Mouse (Mus musculus): ENCODE results near the gene Akap13. TPM values are rescaled to one million over a fixed set of nuclear protein-coding genes. Genes with fewer than 3 reads are reported as not detected.

Gene Akap13
- polyA plus RNA-seq, 1 experiment from 2014 or later = 39.9 TPM

GRCm38 (mm10) chr7:75607248-75607647 is 151.9 kb downstream of the Akap13 start:
- ATAC-seq (ENCODE audit: insufficient read depth, low FRiP score) = no peak
- no peak overlapping the region for H3K4me2 ChIP-seq (ENCODE audit: low read depth, low read length)
- no peak overlapping the region for H3K4me3 ChIP-seq (replicated peaks; ENCODE audit: low read length)
- WGBS = 78% methylated on average over 3 of the region's 3 CpGs
- no peak overlapping the region for H3K9ac ChIP-seq (ENCODE audit: low read length)
- H3K27me3 ChIP-seq (ENCODE audit: control insufficient read depth, insufficient read depth, low read length) = no peaks in the 10 kb centered on the region
- no peaks in the 10 kb centered on the region for H3K9me3 ChIP-seq (replicated peaks; ENCODE audit: control insufficient read depth, low read length)
- H3K4me1 ChIP-seq (ENCODE audit: control insufficient read depth, insufficient read depth, low read length) = peaks cover 35% of the 10 kb centered on the region
- peaks cover 6% of the 10 kb centered on the region; the same call in 1 of the 2 replicates for H3K36me3 ChIP-seq (ENCODE audit: control insufficient read depth, insufficient read depth, low read length)
- no peak overlapping the region for H3K27ac ChIP-seq (ENCODE audit: low read length)

GRCm38 (mm10) chr7:75608716-75609115 is 153.4 kb downstream of the Akap13 start:
- peak; percentile 34; the same call in 1 of the 2 replicates for ATAC-seq (ENCODE audit: insufficient read depth, low FRiP score)
- peaks cover 42% of the 10 kb centered on the region for H3K4me1 ChIP-seq (ENCODE audit: control insufficient read depth, insufficient read depth, low read length)
- H3K27ac ChIP-seq (ENCODE audit: low read length) = peak overlapping the region; percentile 88
- WGBS = 45% methylated on average over 5 of the region's 5 CpGs
- H3K27me3 ChIP-seq (ENCODE audit: control insufficient read depth, insufficient read depth, low read length) = no peaks in the 10 kb centered on the region
- H3K9me3 ChIP-seq (replicated peaks; ENCODE audit: control insufficient read depth, low read length) = no peaks in the 10 kb centered on the region
- no peak overlapping the region for H3K9ac ChIP-seq (ENCODE audit: low read length)
- no peak overlapping the region for H3K4me3 ChIP-seq (replicated peaks; ENCODE audit: low read length)
- no peaks in the 10 kb centered on the region; the same call in 1 of the 2 replicates for H3K36me3 ChIP-seq (ENCODE audit: control insufficient read depth, insufficient read depth, low read length)
- H3K4me2 ChIP-seq (ENCODE audit: low read depth, low read length) = no peak overlapping the region

- Histone ChIP-seq H3K27ac (ENCODE audit: low read length) (peak overlapping the region; percentile 88), H3K27me3 (ENCODE audit: control insufficient read depth, insufficient read depth, low read length) (no peaks in the 10 kb centered on the region), H3K4me2 (ENCODE audit: low read depth, low read length) (no peak overlapping the region), H3K4me1 (ENCODE audit: control insufficient read depth, insufficient read depth, low read length) (peaks cover 42% of the 10 kb centered on the region), H3K4me3 (replicated peaks; ENCODE audit: low read length) (no peak overlapping the region), H3K9ac (ENCODE audit: low read length) (no peak overlapping the region), H3K9me3 (replicated peaks; ENCODE audit: control insufficient read depth, low read length) (no peaks in the 10 kb centered on the region), H3K36me3 (ENCODE audit: control insufficient read depth, insufficient read depth, low read length) (no peaks in the 10 kb centered on the region; the same call in 1 of the 2 replicates)
- WGBS = 82% methylated on average over 14 of the region's 14 CpGs
- peak; percentile 38; the same call in 1 of the 2 replicates for ATAC-seq (ENCODE audit: insufficient read depth, low FRiP score)
Measured at GRCm38 (mm10) chr7:75609456-75610262, 154.3 kb downstream of the Akap13 start.

- H3K4me3 ChIP-seq (replicated peaks; ENCODE audit: low read length) = no peak overlapping the region
- peak overlapping the region; percentile 88 for H3K27ac ChIP-seq (ENCODE audit: low read length)
- H3K4me2 ChIP-seq (ENCODE audit: low read depth, low read length) = peak overlapping the region; percentile 9; the same call in 1 of the 2 replicates
- no peaks in the 10 kb centered on the region for H3K9me3 ChIP-seq (replicated peaks; ENCODE audit: control insufficient read depth, low read length)
- H3K27me3 ChIP-seq (ENCODE audit: control insufficient read depth, insufficient read depth, low read length) = no peaks in the 10 kb centered on the region
- no peaks in the 10 kb centered on the region; the same call in 1 of the 2 replicates for H3K36me3 ChIP-seq (ENCODE audit: control insufficient read depth, insufficient read depth, low read length)
- H3K9ac ChIP-seq (ENCODE audit: low read length) = 0 out of 2 replicates have a peak overlapping the region, but pooled peaks have one; percentile 3
- 68% methylated on average over 9 of the region's 9 CpGs for WGBS
- H3K4me1 ChIP-seq (ENCODE audit: control insufficient read depth, insufficient read depth, low read length) = peaks cover 42% of the 10 kb centered on the region
- ATAC-seq (ENCODE audit: insufficient read depth, low FRiP score) = peak; percentile 36; the same call in 1 of the 2 replicates
Measured at GRCm38 (mm10) chr7:75610391-75610790, 155.1 kb downstream of the Akap13 start.

- Histone ChIP-seq H3K9ac (ENCODE audit: low read length) (no peak overlapping the region), H3K27ac (ENCODE audit: low read length) (peak overlapping the region; percentile 88), H3K4me3 (replicated peaks; ENCODE audit: low read length) (no peak overlapping the region), H3K4me1 (ENCODE audit: control insufficient read depth, insufficient read depth, low read length) (peaks cover 42% of the 10 kb centered on the region), H3K36me3 (ENCODE audit: control insufficient read depth, insufficient read depth, low read length) (no peaks in the 10 kb centered on the region; the same call in 1 of the 2 replicates), H3K9me3 (replicated peaks; ENCODE audit: control insufficient read depth, low read length) (no peaks in the 10 kb centered on the region), H3K27me3 (ENCODE audit: control insufficient read depth, insufficient read depth, low read length) (no peaks in the 10 kb centered on the region), H3K4me2 (ENCODE audit: low read depth, low read length) (no peak overlapping the region; the same call in 1 of the 2 replicates)
- no peak for ATAC-seq (ENCODE audit: insufficient read depth, low FRiP score)
- WGBS = 69% methylated on average over 15 of the region's 15 CpGs
Measured at GRCm38 (mm10) chr7:75611261-75611950, 156.1 kb downstream of the Akap13 start.

- H3K27me3 ChIP-seq (ENCODE audit: control insufficient read depth, insufficient read depth, low read length) = no peaks in the 10 kb centered on the region
Measured at GRCm38 (mm10) chr7:75612000-75612682, 156.8 kb downstream of the Akap13 start.

GRCm38 (mm10) chr7:75612683-75613053 is 157.3 kb downstream of the Akap13 start:
- ATAC-seq (ENCODE audit: insufficient read depth, low FRiP score) = no peak
- Histone ChIP-seq H3K27me3 (ENCODE audit: control insufficient read depth, insufficient read depth, low read length) (no peaks in the 10 kb centered on the region), H3K4me3 (replicated peaks; ENCODE audit: low read length) (peak overlapping the region; percentile 9; the same call in 1 of the 2 replicates), H3K9me3 (replicated peaks; ENCODE audit: control insufficient read depth, low read length) (no peaks in the 10 kb centered on the region), H3K36me3 (ENCODE audit: control insufficient read depth, insufficient read depth, low read length) (no peaks in the 10 kb centered on the region; the same call in 1 of the 2 replicates), H3K9ac (ENCODE audit: low read length) (0 out of 2 replicates have a peak overlapping the region, but pooled peaks have one; percentile 39), H3K4me1 (ENCODE audit: control insufficient read depth, insufficient read depth, low read length) (peaks cover 42% of the 10 kb centered on the region), H3K27ac (ENCODE audit: low read length) (peak overlapping the region; percentile 64), H3K4me2 (ENCODE audit: low read depth, low read length) (no peak overlapping the region)

More at GRCm38 (mm10) chr7:75612000-75612682, 156.8 kb downstream of the Akap13 start:
- peak overlapping the region; percentile 9; the same call in 1 of the 2 replicates for H3K4me3 ChIP-seq (replicated peaks; ENCODE audit: low read length)
- 51% methylated on average over 13 of the region's 13 CpGs for WGBS
- no peaks in the 10 kb centered on the region; the same call in 1 of the 2 replicates for H3K36me3 ChIP-seq (ENCODE audit: control insufficient read depth, insufficient read depth, low read length)
- no peak overlapping the region; the same call in 1 of the 2 replicates for H3K4me2 ChIP-seq (ENCODE audit: low read depth, low read length)
- 0 out of 2 replicates have a peak overlapping the region, but pooled peaks have one; percentile 39 for H3K9ac ChIP-seq (ENCODE audit: low read length)
- peak; percentile 79 for ATAC-seq (ENCODE audit: insufficient read depth, low FRiP score)
- no peaks in the 10 kb centered on the region for H3K9me3 ChIP-seq (replicated peaks; ENCODE audit: control insufficient read depth, low read length)
- H3K4me1 ChIP-seq (ENCODE audit: control insufficient read depth, insufficient read depth, low read length) = peaks cover 42% of the 10 kb centered on the region
- H3K27ac ChIP-seq (ENCODE audit: low read length) = peak overlapping the region; percentile 88

GRCm38 (mm10) chr7:75613240-75613639 is 157.9 kb downstream of the Akap13 start:
- peak; percentile 70 for ATAC-seq (ENCODE audit: insufficient read depth, low FRiP score)
- Histone ChIP-seq H3K9ac (ENCODE audit: low read length) (no peak overlapping the region), H3K4me1 (ENCODE audit: control insufficient read depth, insufficient read depth, low read length) (peaks cover 45% of the 10 kb centered on the region), H3K4me2 (ENCODE audit: low read depth, low read length) (no peak overlapping the region), H3K9me3 (replicated peaks; ENCODE audit: control insufficient read depth, low read length) (no peaks in the 10 kb centered on the region), H3K27me3 (ENCODE audit: control insufficient read depth, insufficient read depth, low read length) (no peaks in the 10 kb centered on the region), H3K4me3 (replicated peaks; ENCODE audit: low read length) (no peak overlapping the region), H3K36me3 (ENCODE audit: control insufficient read depth, insufficient read depth, low read length) (no peaks in the 10 kb centered on the region; the same call in 1 of the 2 replicates), H3K27ac (ENCODE audit: low read length) (no peak overlapping the region)
- 33% methylated on average over 5 of the region's 5 CpGs for WGBS
